Mouse (Mus musculus): ENCODE measurements at regions not wholly inside any gene's neighbourhood (a gene's known extent, or its start where the extent isn't known, plus 50 kb on each side); places are given as distances from the start of the nearest gene placed in this dataset.

DNA sequence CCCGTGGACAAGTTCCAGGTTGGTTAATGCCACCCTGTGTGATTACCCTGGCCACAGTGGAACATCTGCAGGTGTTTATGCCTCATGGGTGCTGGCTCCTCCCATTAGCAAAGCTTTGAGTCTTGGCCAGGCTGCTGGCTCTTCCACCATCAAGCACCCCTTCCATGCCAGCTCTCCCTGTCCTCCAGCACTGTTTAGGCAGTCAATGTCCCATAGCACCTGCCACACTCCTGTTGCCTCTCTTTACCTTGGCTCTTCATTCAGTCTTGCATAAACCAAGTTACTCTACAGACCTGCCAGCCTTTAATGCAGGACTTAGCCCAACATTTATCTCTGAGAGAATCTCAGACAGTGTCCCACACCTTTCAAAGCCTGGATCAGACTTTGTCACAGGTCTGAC, 614.2 kb upstream of the Id2 start:
- in situ Hi-C loops (cut with MboI; ENCODE audit: low pct_ligation_motif_present, low pct_unique_long_range_greater_than_20kb, low sequenced_read_pairs) (no loop called here), dilution Hi-C loops (cut with MboI; ENCODE audit: extremely low pct_ligation_motif_present, extremely low pct_unique_long_range_greater_than_20kb, low sequenced_read_pairs) (no loop called here)

DNA sequence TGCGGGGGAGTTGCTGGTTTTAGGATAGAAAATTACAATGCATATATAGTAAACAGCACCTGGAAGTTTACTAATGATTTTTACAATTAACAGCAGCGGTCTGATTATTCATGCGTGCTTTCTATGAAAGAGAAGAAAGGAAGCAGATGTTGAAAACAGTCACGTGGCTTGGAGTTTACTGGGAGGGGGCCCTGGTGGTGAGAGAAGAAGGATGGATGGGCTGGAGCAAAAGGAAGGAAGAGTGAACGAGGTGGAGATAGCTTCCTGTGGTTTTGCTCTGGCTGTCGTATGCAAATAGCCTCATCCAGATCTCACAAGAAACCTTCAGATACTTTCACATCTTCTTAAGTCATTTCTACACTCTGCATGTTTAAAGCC, 606.1 kb upstream of the Id2 start:
- TF ChIP-seq POLR2A (IDR thresholded peaks at IDR 0.05; ENCODE audit: low read depth, low read length) (no peak), BHLHE40 (IDR thresholded peaks at IDR 0.05; ENCODE audit: low read depth, low read length) (peak; percentile 48), MAFK (IDR thresholded peaks at IDR 0.05; ENCODE audit: insufficient replicate concordance, low read length) (no peak)
- in situ Hi-C loops (cut with MboI; ENCODE audit: low pct_ligation_motif_present, low pct_unique_long_range_greater_than_20kb, low sequenced_read_pairs) = no loop called here
- Histone ChIP-seq H3K4me3 (replicated peaks in 1 of 3; ENCODE audit: low read depth in 2 of 3, low read length in 2 of 3, poor library complexity in 1 of 3) (no peak overlapping the region), H3K9me3 (replicated peaks; ENCODE audit: low read length) (peaks cover 4% of the 10 kb centered on the region), H3K36me3 (replicated peaks in 1 of 2; ENCODE audit: control insufficient read depth in 1 of 2, insufficient read depth in 1 of 2, low read length in 1 of 2) (no peaks in the 10 kb centered on the region), H3K27me3 (replicated peaks) (no peaks in the 10 kb centered on the region), H3K4me1 (ENCODE audit: control insufficient read depth in 1 of 2, insufficient read depth in 2 of 2) (peaks cover 0 to 13% of the 10 kb centered on the region in 2 experiments; a peak in 2 of 4 replicates), H3K79me2 (replicated peaks; ENCODE audit: control insufficient read depth, extremely low read depth, insufficient read depth, poor library complexity, severe bottlenecking) (no peaks in the 10 kb centered on the region), H3K27ac (ENCODE audit: insufficient read depth, low read depth) (no peak overlapping the region), H3K9ac (ENCODE audit: insufficient read depth, low read depth) (no peak overlapping the region), H3K4me2 (ENCODE audit: insufficient read depth, low read depth, poor library complexity, severe bottlenecking) (peak overlapping the region; percentile 21; the same call in 1 of the 2 replicates)
- dilution Hi-C loops (cut with MboI; ENCODE audit: extremely low pct_ligation_motif_present, extremely low pct_unique_long_range_greater_than_20kb, low sequenced_read_pairs) = no loop called here
- peak; percentile 38 for DNase-seq (ENCODE audit: extremely low read depth)

More for the DNA sequence above, 614.2 kb upstream of the Id2 start:
- TF ChIP-seq ZC3H11A (IDR thresholded peaks at IDR 0.05; ENCODE audit: low read depth, low read length) (no peak), JUND (conservative IDR thresholded peaks at IDR 0.05; ENCODE audit: low read depth, low read length) (no peak), IRF4 (IDR thresholded peaks at IDR 0.05; ENCODE audit: low read depth, low read length) (no peak), RCOR1 (conservative IDR thresholded peaks at IDR 0.05; ENCODE audit: low read depth, low read length) (no peak), POLR2A (IDR thresholded peaks at IDR 0.05; ENCODE audit: low read depth, low read length) (no peak), CTCF (conservative IDR thresholded peaks at IDR 0.05 in 1 of 2, IDR thresholded peaks at IDR 0.05 in 1 of 2; ENCODE audit: low read depth in 2 of 2, low read length in 2 of 2) (no peak)
- Histone ChIP-seq H3K9me3 (replicated peaks; ENCODE audit: low read length) (no peaks in the 10 kb centered on the region), H3K4me3 (replicated peaks in 1 of 3; ENCODE audit: low read depth in 2 of 3, low read length in 2 of 3, poor library complexity in 1 of 3) (no peak overlapping the region), H3K4me1 (ENCODE audit: control insufficient read depth in 1 of 2, insufficient read depth in 2 of 2) (no peaks in the 10 kb centered on the region), H3K27ac (ENCODE audit: insufficient read depth, low read depth) (no peak overlapping the region), H3K79me2 (replicated peaks; ENCODE audit: control insufficient read depth, extremely low read depth, insufficient read depth, poor library complexity, severe bottlenecking) (no peaks in the 10 kb centered on the region), H3K36me3 (replicated peaks in 1 of 2; ENCODE audit: control insufficient read depth in 1 of 2, insufficient read depth in 1 of 2, low read length in 1 of 2) (no peaks in the 10 kb centered on the region), H3K9ac (ENCODE audit: insufficient read depth, low read depth) (no peak overlapping the region), H3K27me3 (replicated peaks) (no peaks in the 10 kb centered on the region), H3K4me2 (ENCODE audit: insufficient read depth, low read depth, poor library complexity, severe bottlenecking) (no peak overlapping the region)
- DNase-seq (ENCODE audit: extremely low read depth) = no peak

DNA sequence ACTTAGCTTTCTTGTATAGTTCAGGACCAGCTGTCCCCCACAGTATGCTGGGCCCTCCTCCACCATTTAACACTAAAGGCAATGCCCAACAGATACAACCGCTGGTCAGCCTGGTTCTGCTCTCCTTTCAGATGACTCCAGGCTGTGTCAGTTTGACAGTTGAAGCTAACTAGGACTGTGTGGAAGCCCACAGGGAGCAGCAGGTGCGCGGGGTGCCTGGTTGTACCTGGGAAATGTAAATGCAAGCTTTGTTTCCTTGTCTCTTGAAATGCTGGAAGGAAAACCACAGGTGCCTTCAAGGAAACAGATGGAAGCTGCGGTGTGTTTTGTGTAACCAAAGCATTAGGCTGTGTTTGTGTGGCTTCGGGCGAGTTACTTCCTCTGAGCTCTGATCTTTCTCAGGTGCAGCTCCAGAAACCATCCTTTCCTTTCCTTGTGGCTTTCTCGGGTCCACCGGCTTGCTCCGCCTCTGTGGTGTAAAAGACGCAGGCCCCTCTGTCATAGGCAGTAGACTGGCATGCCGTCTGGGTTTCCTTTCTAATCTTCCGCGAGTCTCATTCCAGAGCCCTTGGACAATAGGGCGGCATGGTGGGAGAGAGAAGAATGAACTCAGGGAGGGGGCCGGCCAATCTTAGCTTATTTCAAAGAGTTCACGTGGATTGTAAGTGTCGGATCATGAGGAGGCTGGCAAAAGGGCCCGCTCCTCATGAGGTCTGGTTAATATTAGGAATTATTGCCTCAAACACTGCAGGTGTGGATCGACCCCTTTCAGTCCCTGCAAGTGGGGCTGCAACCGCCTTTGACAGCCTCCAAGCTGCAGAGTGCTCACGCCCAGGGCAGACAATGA, 605.5 kb upstream of the Id2 start:
- peaks cover 0 to 13% of the 10 kb centered on the region in 2 experiments; a peak in 2 of 4 replicates for H3K4me1 ChIP-seq (ENCODE audit: control insufficient read depth in 1 of 2, insufficient read depth in 2 of 2)
- in situ Hi-C loops (cut with MboI; ENCODE audit: low pct_ligation_motif_present, low pct_unique_long_range_greater_than_20kb, low sequenced_read_pairs) = no loop called here
- H3K36me3 ChIP-seq (replicated peaks in 1 of 2; ENCODE audit: control insufficient read depth in 1 of 2, insufficient read depth in 1 of 2, low read length in 1 of 2) = no peaks in the 10 kb centered on the region
- H3K4me3 ChIP-seq (replicated peaks in 1 of 3; ENCODE audit: low read depth in 2 of 3, low read length in 2 of 3, poor library complexity in 1 of 3) = no peak overlapping the region
- H3K9ac ChIP-seq (ENCODE audit: insufficient read depth, low read depth) = no peak overlapping the region
- dilution Hi-C loops (cut with MboI; ENCODE audit: extremely low pct_ligation_motif_present, extremely low pct_unique_long_range_greater_than_20kb, low sequenced_read_pairs) = no loop called here
- no peaks in the 10 kb centered on the region for H3K27me3 ChIP-seq (replicated peaks)
- no peak for DNase-seq (ENCODE audit: extremely low read depth)
- no peak overlapping the region for H3K27ac ChIP-seq (ENCODE audit: insufficient read depth, low read depth)
- peaks cover 4% of the 10 kb centered on the region for H3K9me3 ChIP-seq (replicated peaks; ENCODE audit: low read length)
- no peak overlapping the region for H3K4me2 ChIP-seq (ENCODE audit: insufficient read depth, low read depth, poor library complexity, severe bottlenecking)
- TF ChIP-seq MAX (IDR thresholded peaks at IDR 0.05; ENCODE audit: low read length) (no peak), USF1 (IDR thresholded peaks at IDR 0.05; ENCODE audit: low read depth, low read length) (no peak), ZMIZ1 (IDR thresholded peaks at IDR 0.05; ENCODE audit: low read depth, low read length) (no peak), USF2 (conservative IDR thresholded peaks at IDR 0.05; ENCODE audit: low read depth, low read length) (no peak), POLR2A (IDR thresholded peaks at IDR 0.05; ENCODE audit: low read depth, low read length) (no peak), JUND (conservative IDR thresholded peaks at IDR 0.05; ENCODE audit: low read depth, low read length) (no peak), BHLHE40 (IDR thresholded peaks at IDR 0.05; ENCODE audit: low read depth, low read length) (no peak), SIN3A (IDR thresholded peaks at IDR 0.05; ENCODE audit: low read length) (no peak), EP300 (IDR thresholded peaks at IDR 0.05; ENCODE audit: low read length) (no peak), MEF2A (IDR thresholded peaks at IDR 0.05; ENCODE audit: borderline replicate concordance, low read depth, low read length) (no peak), ZC3H11A (IDR thresholded peaks at IDR 0.05; ENCODE audit: low read depth, low read length) (no peak)
- H3K79me2 ChIP-seq (replicated peaks; ENCODE audit: control insufficient read depth, extremely low read depth, insufficient read depth, poor library complexity, severe bottlenecking) = no peaks in the 10 kb centered on the region
